Mouse (Mus musculus) kidney, adult 8-10 months (tissue): ENCODE measurements at regions not wholly inside any gene's neighbourhood (a gene's known extent, or its start where the extent isn't known, plus 50 kb on each side); places are given as distances from the start of the nearest gene placed in this dataset.
A peak's percentile ranks its signal among the peaks of the same experiment; 100 is the strongest.
"Not testable (repeated sequence)": the region's sequence is repeated elsewhere in the genome, so short reads cannot be mapped to it uniquely, and the experiment has no call there.

ENCODE experiments used
- DNase-seq, 2 experiments: peaks; one replicate each; pipeline ENCODE4 v3.0.0; 2022

DNA sequence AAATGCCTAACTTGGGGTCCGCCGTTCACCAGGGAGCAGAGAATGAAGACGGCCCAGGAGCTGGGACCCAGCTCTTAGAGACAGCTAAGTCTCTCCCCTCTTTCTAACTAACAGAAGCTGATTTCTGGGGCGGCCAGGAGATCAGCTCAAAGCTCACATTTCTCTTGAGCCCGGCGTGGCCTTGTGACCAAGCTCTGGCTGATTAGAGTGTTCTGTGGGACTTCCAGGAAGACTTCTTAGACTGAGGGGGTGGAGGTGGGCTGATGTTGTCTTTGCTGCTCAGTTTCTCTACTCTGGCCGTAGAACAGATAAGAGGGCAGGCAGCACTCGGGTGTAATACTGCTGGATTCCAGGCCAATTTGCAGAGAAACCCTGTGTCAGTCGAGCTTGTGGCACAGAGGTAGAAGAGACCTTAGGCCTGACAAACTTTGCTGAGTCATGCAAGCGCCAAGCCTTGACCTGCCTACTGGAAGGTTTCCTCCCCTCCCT lies 96.5 kb upstream of the Map3k1 start:
- DNase-seq, result peak; percentile 48 to 52

DNA sequence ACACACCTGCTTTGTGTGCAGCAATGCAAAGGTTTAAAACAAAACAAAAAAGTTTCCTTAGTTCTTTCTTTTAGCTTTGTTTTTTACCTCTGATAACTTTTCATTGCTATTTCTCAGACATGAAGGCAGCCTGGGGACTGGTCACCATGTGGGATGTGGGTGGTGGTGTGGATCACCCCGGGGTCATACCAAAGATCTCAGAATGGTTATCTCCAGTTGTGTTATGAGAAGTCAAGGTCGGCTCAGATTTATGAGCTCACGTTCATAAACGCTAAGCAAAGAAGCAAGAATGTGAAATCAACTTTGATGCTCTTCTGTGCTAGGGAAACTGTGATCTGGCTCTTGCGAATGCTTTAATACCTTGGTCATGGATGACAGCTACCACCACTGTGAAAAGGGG lies 102.3 kb upstream of the Map3k1 start:
- DNase-seq, result no peak

DNA sequence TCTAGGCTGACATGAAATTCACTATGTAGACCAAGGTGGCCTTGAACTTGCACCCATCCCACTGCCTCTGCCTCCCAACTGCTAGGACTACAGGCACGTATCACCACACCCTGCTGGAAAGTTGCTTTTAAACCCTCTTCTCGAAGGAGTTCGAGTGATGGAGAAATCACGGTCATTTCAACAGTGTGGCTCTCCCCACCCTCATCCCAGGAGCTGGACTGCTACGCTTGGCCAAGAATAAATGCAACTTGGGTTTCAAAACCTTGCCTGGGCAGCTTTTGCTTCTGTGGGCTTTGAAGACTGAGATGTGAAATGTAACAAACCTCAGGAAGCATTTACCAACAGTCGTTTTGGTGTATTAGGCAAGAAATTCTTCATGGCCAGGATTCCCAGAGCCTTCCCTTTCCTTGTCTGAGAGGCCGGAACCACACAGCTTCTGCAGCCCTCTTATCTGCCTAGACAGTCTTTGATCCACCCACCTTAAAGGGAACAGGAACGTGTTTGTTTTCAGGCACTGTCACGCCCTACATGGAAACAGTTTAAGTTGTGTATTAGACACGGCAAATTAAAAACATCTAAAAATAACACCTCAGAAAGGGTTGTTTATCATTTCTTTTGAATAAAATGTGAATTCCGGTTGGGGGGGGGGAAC lies 103.0 kb upstream of the Map3k1 start:
- no peak for DNase-seq

DNA sequence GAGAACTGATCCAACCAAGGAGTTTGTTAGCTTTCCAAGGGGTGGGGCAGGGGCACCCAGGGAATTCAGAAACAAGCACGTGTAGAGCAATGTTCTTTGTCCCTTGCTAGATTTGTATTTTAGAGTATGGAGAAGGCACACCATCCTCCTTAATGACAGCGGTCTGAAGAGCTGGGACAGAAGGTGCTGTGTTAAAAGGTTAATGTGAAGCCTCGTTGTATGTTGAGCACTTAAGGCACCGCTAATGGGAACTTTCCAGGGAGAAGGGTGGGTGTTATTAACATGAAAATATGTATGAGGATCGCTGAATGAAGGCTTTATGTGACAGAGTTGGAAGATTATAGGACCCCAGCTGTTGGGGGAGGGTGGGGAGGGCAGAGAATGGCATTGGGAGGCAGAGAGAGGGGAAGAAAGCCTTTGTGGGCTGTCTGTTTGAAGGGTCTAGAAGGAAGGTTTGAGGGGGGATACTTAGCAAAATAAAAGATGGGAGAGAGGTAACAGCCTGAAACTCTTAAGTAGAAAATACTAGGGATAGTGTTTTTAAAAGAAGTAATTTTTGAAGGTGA lies 105.6 kb upstream of the Map3k1 start:
- DNase-seq, result no peak

DNA sequence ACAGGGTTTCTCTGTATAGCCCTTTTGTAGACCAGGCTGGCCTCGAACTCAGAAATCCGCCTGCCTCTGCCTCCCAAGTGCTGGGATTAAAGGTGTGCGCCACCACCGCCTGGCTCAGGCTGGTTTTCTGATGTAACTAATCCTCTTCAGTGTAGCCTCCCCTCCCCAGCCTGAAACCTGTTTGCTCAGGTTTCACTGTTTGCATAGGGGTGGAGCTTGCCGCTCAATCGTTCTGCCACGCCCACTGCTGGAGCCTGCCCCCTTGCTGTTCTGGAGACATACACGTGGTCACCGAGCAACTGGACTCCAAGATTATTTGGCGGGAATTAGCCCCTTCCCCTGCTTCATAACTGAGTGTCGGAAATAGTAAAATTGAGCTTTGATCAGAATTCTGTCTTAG lies 110.6 kb upstream of the Map3k1 start:
- not testable (repeated sequence) for DNase-seq

DNA sequence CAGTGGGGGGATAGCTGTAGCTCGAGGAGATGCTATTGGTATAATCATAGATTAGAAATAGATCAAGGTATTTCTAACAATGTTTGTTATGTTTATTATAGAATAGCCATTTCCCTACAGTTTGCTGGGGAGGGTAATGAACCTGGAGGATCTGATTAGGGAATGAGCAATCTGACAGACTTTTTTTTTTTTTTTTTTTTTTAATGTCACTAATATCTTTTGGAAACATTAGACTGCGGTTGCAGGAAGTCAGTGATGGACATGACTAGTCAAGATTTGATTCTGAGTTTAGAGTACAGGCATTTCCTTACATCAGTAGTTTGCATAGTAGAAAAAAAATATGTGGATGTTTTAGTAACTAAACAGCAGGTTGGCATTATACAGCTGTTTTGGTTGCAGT lies 111.7 kb upstream of the Map3k1 start:
- DNase-seq, result no peak

DNA sequence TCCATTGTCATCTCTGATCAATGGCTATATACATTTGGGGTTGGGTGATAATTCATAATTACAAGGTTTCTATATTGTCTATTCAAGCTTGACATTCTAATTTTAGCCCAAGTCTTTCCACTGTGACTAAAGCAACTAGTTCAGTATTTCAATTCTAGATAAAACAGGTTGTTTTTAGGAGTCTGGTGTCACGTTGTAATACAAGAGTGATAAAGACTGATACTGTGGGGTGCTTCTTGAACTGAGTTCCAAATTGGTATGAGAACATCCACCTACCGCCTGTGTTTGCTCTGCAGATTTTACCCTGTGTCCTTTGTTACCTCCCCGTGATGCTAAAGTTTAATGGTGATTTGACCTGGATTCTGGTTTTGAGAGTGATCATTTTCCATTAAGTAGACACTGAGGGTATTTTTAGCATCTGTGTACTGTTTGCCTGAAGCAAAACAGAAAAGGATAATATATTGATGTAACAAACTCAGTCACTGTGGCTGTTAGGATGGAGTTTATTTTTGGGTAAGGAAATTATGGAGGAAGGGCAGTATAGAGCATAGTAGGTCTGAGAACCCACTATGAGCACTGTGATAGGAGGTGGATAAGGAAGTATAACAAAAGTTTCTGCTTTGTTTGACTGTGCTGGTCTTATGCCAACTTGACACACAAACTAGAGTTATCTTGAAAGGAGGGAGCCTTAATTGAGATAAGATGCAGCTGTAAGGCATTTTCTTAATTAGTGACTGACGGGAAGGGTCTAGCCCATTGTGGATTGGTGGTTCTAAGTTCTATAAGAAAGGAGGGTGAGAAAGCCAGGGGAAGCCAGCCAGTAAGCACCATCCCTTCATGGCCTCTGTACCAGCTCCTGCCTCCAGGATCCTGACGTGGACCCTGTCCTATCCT lies 112.6 kb upstream of the Map3k1 start:
- DNase-seq, result no peak

DNA sequence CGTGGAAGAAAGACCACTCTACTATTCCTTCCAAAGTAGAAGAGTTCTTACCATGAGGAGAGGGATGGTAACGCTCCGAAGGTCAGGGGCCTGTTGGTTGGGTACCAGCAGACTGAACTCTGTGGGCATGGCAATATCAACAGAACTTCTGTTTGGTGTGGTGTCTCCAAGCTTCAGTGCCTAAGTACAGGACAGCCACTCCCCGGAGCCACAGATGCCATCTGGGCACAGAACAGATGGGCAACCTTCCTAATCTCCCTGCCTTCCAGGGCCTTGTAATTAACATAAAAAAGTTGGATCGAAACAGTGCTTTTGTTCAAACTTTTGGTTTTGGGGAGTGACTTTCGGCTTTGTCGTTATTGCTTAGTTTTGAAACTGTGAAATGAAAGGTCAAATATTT lies 116.6 kb upstream of the Map3k1 start:
- DNase-seq, result no peak

DNA sequence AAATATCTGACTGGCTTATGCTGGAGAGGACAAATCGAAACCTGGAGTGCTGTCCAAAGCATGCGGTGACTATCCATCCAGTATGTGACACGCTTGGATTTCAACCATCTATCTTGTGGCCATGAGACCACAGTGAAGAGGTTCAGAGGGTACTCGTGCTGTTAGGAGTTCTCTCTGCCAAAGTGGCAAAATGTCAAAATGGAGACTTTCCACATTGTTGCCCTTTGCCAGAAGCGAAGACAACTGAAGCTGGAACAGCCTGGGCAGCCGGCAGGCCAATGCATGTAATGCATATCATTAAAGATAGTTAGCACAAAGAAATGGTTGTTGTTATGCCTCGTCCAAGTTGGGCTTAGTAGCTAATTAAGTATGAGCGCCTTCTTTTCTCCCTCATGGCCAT lies 118.0 kb upstream of the Map3k1 start:
- no peak for DNase-seq

DNA sequence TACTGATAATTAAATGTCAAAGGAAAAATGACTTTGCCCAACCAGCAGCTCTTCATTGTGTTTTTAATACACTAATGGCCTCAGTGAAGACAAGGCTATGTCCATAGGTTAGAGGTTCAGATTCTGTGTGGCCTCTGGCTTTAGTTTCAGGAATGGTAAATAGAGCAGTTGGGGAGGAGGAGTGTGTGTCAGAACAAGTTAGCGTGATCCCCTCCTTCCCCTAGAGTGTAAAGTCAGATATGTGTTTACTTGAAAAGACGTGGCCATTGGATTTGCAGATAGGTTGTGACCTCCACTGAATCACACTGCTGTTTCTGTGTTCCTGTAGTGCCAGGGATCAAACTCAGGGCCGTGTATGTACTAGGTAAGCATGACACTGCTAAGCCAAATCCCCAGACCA lies 118.7 kb upstream of the Map3k1 start:
- no peak for DNase-seq

DNA sequence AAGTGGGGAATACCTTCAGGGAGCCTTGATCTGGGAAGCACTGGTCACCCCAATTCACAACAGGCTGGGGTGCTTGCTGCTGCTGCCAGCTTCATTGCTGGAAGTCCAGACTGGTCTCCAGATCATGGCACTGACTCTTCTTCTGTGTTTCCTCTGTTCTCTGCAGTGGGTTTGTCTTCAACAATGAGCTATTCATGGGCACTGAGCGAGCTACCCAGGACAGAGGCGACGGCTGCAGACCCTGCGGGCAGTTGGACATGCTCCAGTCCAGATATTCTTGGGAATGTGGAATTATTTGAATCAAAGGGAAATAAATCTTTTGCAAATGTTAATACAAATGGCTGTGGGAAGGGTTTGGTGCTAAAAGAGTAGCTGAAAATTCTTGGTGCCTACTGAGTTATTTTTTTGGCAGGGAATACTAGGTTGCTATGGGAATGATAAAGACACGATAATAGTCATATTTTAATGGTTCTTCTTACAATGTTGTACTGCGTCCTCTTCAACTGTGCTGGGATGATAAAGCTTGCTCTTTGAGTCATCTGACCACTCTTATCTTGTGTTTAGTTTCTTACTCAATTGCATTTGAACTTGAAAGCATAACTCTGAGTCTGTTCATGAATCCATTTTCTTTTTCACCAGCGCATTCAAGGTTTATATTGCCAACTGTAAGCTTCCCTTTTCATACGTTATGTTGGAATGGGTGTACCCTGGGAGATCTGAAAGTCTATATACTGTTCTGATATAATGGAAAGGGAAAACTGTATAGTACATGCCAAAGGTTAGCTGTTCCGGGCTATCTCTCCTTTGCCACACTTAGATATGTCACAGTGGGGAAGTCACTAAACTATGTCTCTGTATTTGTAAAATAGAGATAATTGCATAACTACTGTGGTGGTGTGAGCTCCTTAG lies 120.1 kb upstream of the Map3k1 start:
- no peak for DNase-seq

DNA sequence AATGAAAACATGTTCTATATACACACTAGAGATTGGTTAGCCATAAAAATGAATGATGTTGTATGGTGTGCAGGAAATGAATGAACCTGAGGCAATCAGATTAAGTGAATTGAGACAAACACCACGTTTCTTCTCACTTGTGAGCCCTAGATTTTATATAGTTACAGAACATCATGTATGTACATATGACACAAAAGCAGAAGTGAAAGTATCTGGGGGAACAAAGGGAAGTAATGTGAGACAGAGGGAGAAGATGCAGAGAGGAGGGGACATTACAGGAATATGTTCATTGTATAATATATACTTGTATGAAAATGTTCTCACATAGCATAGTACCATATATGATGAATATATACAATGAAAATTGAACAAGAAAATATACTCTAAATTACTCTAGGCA lies 121.1 kb upstream of the Map3k1 start:
- no peak for DNase-seq

DNA sequence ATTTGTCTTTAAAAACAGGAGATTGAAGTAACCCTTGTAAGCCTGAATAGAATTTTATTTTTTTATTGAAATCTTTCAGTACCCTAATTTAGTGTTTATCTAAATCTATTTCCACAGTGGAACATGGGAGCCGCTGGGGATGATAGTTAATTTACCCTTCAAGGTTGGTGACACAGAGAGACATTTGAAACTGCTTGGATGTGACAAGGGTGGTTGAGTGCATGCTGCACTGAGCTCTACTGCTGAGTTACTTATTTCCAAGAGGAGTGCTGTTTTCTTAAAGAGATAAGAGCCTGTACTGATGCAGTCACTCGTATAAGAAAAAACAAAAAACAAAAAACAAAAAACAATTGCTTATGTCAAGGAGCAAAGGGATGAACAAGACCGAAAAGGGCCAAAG lies 123.7 kb upstream of the Map3k1 start:
- DNase-seq, result peak in 1 of 2 experiments; percentile 41

DNA sequence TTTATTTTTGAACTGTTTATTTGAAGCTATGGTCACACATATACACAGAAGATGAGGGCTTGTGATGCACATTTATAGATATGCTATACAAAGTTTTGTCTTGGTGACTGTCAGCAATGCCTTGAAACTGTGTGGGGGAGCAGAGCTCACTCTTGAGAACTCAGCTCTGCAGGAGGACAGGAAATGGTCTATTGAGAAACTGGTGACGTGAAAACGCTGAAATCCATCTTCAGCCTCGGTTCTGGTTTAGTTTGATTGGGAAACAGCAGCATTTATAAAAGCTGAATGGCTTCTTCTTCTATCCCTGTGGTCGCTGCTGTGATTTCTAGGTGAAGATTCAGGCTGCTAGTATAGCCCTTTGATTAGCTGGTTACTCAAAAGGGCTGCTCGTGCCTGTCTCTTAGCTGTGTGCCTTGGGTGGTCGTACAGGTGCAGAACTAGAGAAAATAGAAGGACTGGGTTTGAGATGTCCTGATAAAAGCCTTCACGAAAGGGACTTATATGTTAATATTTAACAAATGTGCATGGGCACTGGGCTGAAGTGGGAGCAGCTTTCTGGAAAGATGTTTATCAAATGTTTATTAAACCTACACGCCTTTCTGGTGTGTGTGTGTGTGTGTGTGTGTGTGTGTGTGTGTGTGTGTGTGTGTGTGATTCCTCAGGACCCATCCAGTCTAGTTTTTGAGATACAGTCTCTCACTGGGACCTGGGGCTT lies 124.9 kb upstream of the Map3k1 start:
- peak in 1 of 2 experiments; percentile 31 for DNase-seq

DNA sequence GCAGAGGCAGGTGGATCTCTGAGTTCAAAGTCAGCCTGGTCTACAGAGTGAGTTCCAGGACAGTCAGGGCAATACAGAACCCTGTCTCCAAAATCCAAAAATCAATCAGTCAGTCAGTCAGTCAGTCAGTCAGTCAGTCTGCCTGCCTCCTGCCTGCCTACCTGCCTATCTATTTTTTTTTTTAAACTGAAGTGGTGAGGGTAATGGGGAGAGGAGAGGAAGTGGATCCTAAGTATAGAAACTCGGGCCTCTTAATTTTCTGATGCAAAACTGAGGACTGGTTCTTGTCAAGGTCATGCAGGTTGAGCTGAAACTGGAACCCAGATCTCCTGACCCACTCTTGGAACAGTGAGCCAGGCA lies 126.9 kb upstream of the Map3k1 start:
- DNase-seq, result no peak

DNA sequence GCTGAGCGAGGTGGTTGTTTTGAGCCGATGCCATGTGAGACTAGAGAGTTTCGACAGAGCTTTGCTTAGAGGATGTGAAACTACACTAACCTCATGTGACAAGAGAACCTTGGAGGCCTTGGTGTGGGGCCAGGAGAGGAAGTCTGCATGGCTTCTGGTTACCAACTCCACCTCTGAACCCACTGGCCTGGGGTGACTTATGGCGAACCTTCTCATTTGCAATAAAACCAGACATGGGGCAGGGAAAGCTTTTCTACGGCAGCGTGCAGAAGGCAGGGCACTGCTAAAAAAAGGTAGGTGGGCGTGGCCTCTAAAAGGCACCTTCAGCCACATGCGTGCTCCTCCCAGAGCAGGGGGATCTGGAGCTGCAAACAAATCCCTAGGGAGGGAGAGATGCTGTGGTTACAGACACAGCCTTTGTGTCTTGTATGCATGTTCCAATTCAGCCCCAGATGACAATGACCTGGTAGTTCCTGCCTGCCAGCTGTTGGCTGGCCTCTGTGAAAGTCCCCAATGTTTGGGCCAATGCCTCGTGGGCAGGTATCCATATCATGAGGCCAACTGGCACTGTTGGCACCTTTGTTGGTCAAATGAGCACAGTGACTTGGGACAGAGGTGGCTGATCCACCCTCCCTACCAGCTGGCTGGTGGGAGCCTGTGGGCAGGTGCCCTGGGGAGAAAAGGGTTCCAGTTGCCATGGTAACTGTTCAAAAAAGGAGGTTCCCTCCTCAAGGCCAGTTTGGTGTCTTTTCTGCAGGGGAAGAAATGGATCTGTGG lies 127.5 kb upstream of the Map3k1 start:
- DNase-seq, result peak; percentile 77 to 89

DNA sequence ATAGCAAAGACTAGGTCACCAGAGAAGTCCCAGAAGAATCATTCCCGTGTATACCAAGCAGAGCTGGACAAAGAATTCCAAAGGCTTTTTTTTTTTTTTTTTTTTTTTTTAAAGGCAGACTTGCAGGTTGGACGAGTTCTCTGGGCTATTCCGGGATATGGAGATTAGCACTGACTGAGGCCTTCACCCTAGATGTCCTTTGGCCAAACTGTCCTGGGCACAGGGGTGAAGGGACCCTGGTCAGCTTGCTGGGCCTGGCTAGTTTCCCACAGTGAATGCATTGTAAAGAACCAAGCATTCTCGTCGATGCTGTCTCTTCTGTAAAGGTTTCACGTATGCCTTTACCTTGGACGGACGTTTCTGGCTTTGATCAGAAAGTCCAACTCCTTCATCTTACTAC lies 128.2 kb upstream of the Map3k1 start:
- peak in 1 of 2 experiments; percentile 52 for DNase-seq

DNA sequence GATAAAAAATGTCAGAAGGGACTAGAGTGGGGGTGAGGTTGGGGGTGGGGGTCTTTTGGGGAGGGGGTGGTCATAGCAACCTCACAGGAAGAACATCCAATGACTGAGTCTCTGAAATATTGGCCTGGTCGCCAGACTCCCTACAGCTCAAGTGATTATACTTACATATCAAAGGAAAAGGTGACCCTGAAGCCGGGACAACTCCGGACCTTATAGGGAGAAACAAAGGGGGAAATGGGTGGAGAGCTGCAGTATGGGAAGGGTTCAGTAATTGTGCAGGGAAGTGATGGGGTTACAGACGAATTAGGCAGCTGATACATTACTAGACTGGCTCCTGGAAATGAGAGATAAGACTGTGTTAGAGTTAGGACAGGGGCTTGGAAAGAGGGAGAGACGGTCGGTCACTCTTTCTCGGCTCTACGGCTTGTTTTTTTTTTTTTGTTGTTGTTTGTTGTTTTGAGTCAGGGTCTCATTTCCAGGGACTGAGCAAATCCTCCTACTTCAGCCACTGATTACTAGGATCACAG lies 130.2 kb upstream of the Map3k1 start:
- DNase-seq, result no peak

DNA sequence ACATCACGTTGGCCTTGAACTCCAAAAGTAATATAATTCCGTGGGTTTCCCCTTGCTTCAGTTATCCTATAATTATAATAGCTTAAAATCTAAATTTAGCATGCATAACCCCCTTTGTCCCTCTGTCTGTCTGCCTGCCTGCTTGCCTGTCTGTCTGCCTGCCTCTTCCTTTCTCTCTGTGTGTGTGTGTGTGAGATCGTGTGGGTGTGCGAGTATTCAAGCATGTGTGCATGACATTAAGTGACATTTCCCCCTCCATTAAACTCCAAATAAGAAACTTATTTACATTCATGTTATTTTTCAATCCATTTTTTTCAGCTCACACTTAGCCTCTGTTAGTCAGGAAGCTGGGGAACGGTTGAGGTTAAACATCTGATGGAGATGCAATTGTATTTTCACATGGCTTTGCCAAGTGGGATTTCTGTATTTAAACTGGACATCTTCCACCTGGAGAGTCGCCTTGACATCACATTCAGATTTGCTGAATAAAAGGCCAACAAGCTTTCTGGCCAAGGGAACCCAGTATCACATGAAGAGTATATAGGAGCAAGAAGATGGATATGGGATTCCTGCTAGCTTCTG lies 130.8 kb upstream of the Map3k1 start:
- DNase-seq, result no peak

DNA sequence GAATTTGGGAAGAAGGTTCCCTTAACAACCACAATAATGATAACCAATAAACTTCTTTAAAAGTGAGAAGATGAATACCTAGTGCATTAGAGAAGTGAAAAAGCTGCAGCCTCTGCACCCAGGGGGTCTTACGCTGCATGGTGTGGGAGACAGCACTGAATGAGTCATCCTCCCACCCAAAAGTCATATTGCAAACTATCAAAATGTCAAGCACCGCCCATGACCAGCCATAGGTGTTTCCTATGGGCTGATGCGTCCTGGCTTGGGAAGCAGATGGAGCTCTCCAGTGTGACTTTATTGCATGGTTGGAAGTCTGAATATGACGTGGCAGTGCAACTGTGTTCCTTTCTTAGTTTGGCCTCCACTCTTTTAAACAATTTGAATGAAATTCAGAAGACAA lies 131.5 kb upstream of the Map3k1 start:
- DNase-seq, result no peak
